Mouse (Mus musculus) myocyte (in vitro differentiated cells): Measurements from ENCODE around the gene Antxr1. TPM values are rescaled to one million over a fixed set of nuclear protein-coding genes. Genes with fewer than 3 reads are reported as not detected.

ENCODE experiments used
- H3K27me3 ChIP-seq: one replicate; pipeline ENCODE4 v1.6.1; 2011; ENCODE audit not compliant: control insufficient read depth, insufficient read depth, insufficient read length
- H3K36me3 ChIP-seq: one replicate; pipeline ENCODE4 v1.6.1; 2011; ENCODE audit not compliant: control insufficient read depth, insufficient read depth
- H3K4me2 ChIP-seq: one replicate; pipeline ENCODE4 v1.6.1; 2011; ENCODE audit warnings: low read depth, control low read depth
- H3K4me3 ChIP-seq: one replicate; pipeline ENCODE4 v1.5.1; 2011; ENCODE audit warnings: mild to moderate bottlenecking, control low read depth, moderate library complexity
- H3K79me2 ChIP-seq: one replicate; pipeline ENCODE4 v1.6.1; 2011; ENCODE audit not compliant: control insufficient read depth, insufficient read depth
- H3ac ChIP-seq: one replicate; pipeline ENCODE4 v1.6.1; 2011; ENCODE audit not compliant: control insufficient read depth, insufficient read length
- CEBPB ChIP-seq: IDR thresholded peaks from 2 replicates; pipeline ENCODE4 v1.6.1; 2011; ENCODE audit warnings: mild to moderate bottlenecking, moderate library complexity; ENCODE audit not compliant: poor library complexity, insufficient read depth, severe bottlenecking
- E2F4 ChIP-seq: IDR thresholded peaks from one replicate; pipeline ENCODE4 v1.6.1; 2011; ENCODE audit warnings: mild to moderate bottlenecking, control low read depth, moderate library complexity; ENCODE audit not compliant: insufficient read depth
- MAX ChIP-seq: IDR thresholded peaks from one replicate; pipeline ENCODE4 v1.6.1; 2011; ENCODE audit warnings: low read depth, mild to moderate bottlenecking, control low read depth
- MYOD1 ChIP-seq, 3 experiments: IDR thresholded peaks; one replicate each; pipeline ENCODE4 v1.6.1; 2011; ENCODE audit warnings: control low read depth in 2 of 3, low read depth in 2 of 3, mild to moderate bottlenecking in 2 of 3, moderate library complexity in 1 of 3; ENCODE audit not compliant: insufficient read length in 2 of 3, control insufficient read depth in 1 of 3
- MYOG ChIP-seq, 3 experiments: IDR thresholded peaks; one replicate each; pipeline ENCODE4 v1.6.1; 2011; ENCODE audit warnings: control low read depth in 2 of 3, low read depth in 2 of 3, mild to moderate bottlenecking in 2 of 3; ENCODE audit not compliant: insufficient read length in 2 of 3, control insufficient read depth in 1 of 3, insufficient read depth in 1 of 3
- POLR2A ChIP-seq: IDR thresholded peaks from one replicate; pipeline ENCODE4 v1.6.1; 2011; ENCODE audit warnings: low read depth, mild to moderate bottlenecking, control low read depth, moderate library complexity; ENCODE audit not compliant: insufficient read length
- POLR2AphosphoS2 ChIP-seq: IDR thresholded peaks from one replicate; pipeline ENCODE4 v1.6.1; 2011; ENCODE audit warnings: low read depth, control low read depth; ENCODE audit not compliant: insufficient read length
- REST ChIP-seq: IDR thresholded peaks from one replicate; pipeline ENCODE4 v1.6.1; 2011; ENCODE audit warnings: mild to moderate bottlenecking, control low read depth, moderate library complexity; ENCODE audit not compliant: insufficient read depth, insufficient read length
- SRF ChIP-seq: IDR thresholded peaks from one replicate; pipeline ENCODE4 v1.6.1; 2011; ENCODE audit warnings: low read depth; ENCODE audit not compliant: control insufficient read depth, insufficient read length
- TCF12 ChIP-seq: IDR thresholded peaks from one replicate; pipeline ENCODE4 v1.6.1; 2011; ENCODE audit warnings: mild to moderate bottlenecking, control low read depth; ENCODE audit not compliant: poor library complexity, insufficient read depth, severe bottlenecking
- TCF3 ChIP-seq: IDR thresholded peaks from one replicate; pipeline ENCODE4 v1.6.1; 2011; ENCODE audit warnings: low read depth, control low read depth; ENCODE audit not compliant: insufficient read length
- USF1 ChIP-seq: IDR thresholded peaks from one replicate; pipeline ENCODE4 v1.6.1; 2011; ENCODE audit warnings: low read depth, mild to moderate bottlenecking, control low read depth, moderate library complexity
- polyA plus RNA-seq: library from polyadenylated mRNA; unstranded; fragments of >200 nt; fragmentation: generic; extraction: Trizol; gene quantifications from one replicate; pipeline ENCODE4 v1.2.1, GENCODE M21; 2012; ENCODE audit warnings: missing spikeins

Antxr1 gene
- polyA plus RNA-seq, 1 experiment: 8.6 TPM

GRCm38 (mm10) chr6:87119066-87119837 lies 216.4 kb downstream of the Antxr1 start:
- no peak overlapping the region for H3K4me2 ChIP-seq
- no peak for TF ChIP-seq CEBPB
- no peak for TF ChIP-seq E2F4

GRCm38 (mm10) chr6:87116596-87116995 lies 219.0 kb downstream of the Antxr1 start:
- no peak overlapping the region for H3K4me3 ChIP-seq

More at GRCm38 (mm10) chr6:87119066-87119837, 216.4 kb downstream of the Antxr1 start:
- H3ac ChIP-seq: no peak overlapping the region
- H3K79me2 ChIP-seq: no peaks in the 10 kb centered on the region
- H3K27me3 ChIP-seq: no peaks in the 10 kb centered on the region
- H3K36me3 ChIP-seq: no peaks in the 10 kb centered on the region
- no peak overlapping the region for H3K4me3 ChIP-seq

GRCm38 (mm10) chr6:87115981-87116380 lies 219.6 kb downstream of the Antxr1 start:
- H3K36me3 ChIP-seq: no peaks in the 10 kb centered on the region
- TF ChIP-seq CEBPB (no peak), E2F4 (no peak), MAX (no peak), TCF3 (no peak), TCF12 (no peak), MYOD1 (IDR thresholded peaks at IDR 0.05; ENCODE audit: control insufficient read depth in 1 of 3, insufficient read length in 2 of 3, low read depth in 2 of 3) (no peak), USF1 (no peak), MYOG (IDR thresholded peaks at IDR 0.05; ENCODE audit: control insufficient read depth in 1 of 3, insufficient read depth in 1 of 3, insufficient read length in 2 of 3, low read depth in 2 of 3) (no peak), SRF (no peak), REST (no peak), POLR2AphosphoS2 (no peak), POLR2A (no peak)
- no peak overlapping the region for H3K4me3 ChIP-seq
- H3K79me2 ChIP-seq: no peaks in the 10 kb centered on the region
- no peak overlapping the region for H3ac ChIP-seq
- peaks cover 11% of the 10 kb centered on the region for H3K27me3 ChIP-seq
- H3K4me2 ChIP-seq: no peak overlapping the region

More at GRCm38 (mm10) chr6:87116596-87116995, 219.0 kb downstream of the Antxr1 start:
- no peak overlapping the region for H3ac ChIP-seq
- H3K36me3 ChIP-seq: no peaks in the 10 kb centered on the region
- no peaks in the 10 kb centered on the region for H3K79me2 ChIP-seq
- H3K27me3 ChIP-seq: peaks cover 5% of the 10 kb centered on the region
- TF ChIP-seq MYOG (IDR thresholded peaks at IDR 0.05; ENCODE audit: control insufficient read depth in 1 of 3, insufficient read depth in 1 of 3, insufficient read length in 2 of 3, low read depth in 2 of 3): no peak
- no peak for TF ChIP-seq REST
- no peak for TF ChIP-seq POLR2AphosphoS2
- no peak for TF ChIP-seq MYOD1 (IDR thresholded peaks at IDR 0.05; ENCODE audit: control insufficient read depth in 1 of 3, insufficient read length in 2 of 3, low read depth in 2 of 3)
- no peak for TF ChIP-seq CEBPB
- TF ChIP-seq E2F4: no peak
- TF ChIP-seq SRF: no peak
- no peak for TF ChIP-seq TCF12
- TF ChIP-seq USF1: no peak
- no peak for TF ChIP-seq MAX
- no peak for TF ChIP-seq TCF3
- TF ChIP-seq POLR2A: no peak
- H3K4me2 ChIP-seq: no peak overlapping the region

- no peaks in the 10 kb centered on the region for H3K79me2 ChIP-seq
- H3K4me2 ChIP-seq: no peak overlapping the region
- H3K4me3 ChIP-seq: no peak overlapping the region
- peaks cover 15% of the 10 kb centered on the region for H3K27me3 ChIP-seq
- H3ac ChIP-seq: no peak overlapping the region
- TF ChIP-seq POLR2AphosphoS2: no peak
- TF ChIP-seq TCF3: no peak
- TF ChIP-seq CEBPB: no peak
- no peak for TF ChIP-seq POLR2A
- no peak for TF ChIP-seq MYOD1 (IDR thresholded peaks at IDR 0.05; ENCODE audit: control insufficient read depth in 1 of 3, insufficient read length in 2 of 3, low read depth in 2 of 3)
- TF ChIP-seq MAX: no peak
- no peak for TF ChIP-seq MYOG (IDR thresholded peaks at IDR 0.05; ENCODE audit: control insufficient read depth in 1 of 3, insufficient read depth in 1 of 3, insufficient read length in 2 of 3, low read depth in 2 of 3)
- H3K36me3 ChIP-seq: no peaks in the 10 kb centered on the region
Measured at GRCm38 (mm10) chr6:87112125-87112524, 223.5 kb downstream of the Antxr1 start.

GRCm38 (mm10) chr6:87111493-87111892 lies 224.1 kb downstream of the Antxr1 start:
- H3K36me3 ChIP-seq: no peaks in the 10 kb centered on the region
- TF ChIP-seq TCF3 (no peak), REST (no peak), E2F4 (no peak), POLR2A (no peak), USF1 (no peak), MYOG (IDR thresholded peaks at IDR 0.05; ENCODE audit: control insufficient read depth in 1 of 3, insufficient read depth in 1 of 3, insufficient read length in 2 of 3, low read depth in 2 of 3) (no peak), MYOD1 (IDR thresholded peaks at IDR 0.05; ENCODE audit: control insufficient read depth in 1 of 3, insufficient read length in 2 of 3, low read depth in 2 of 3) (no peak), MAX (no peak), TCF12 (no peak), SRF (no peak), POLR2AphosphoS2 (no peak), CEBPB (no peak)

More at GRCm38 (mm10) chr6:87111493-87111892, 224.1 kb downstream of the Antxr1 start:
- no peak overlapping the region for H3ac ChIP-seq
- no peak overlapping the region for H3K4me2 ChIP-seq
- peaks cover 15% of the 10 kb centered on the region for H3K27me3 ChIP-seq
- H3K4me3 ChIP-seq: no peak overlapping the region
- H3K79me2 ChIP-seq: no peaks in the 10 kb centered on the region
